Mouse (Mus musculus) cortical plate, adult 2 months (tissue): ENCODE measurements around the gene Nckap5.

Experiments
- CTCF ChIP-seq: fragments of 200-500 bp; IDR thresholded peaks from 2 replicates; pipeline ENCODE4 v1.5.1; 2011; ENCODE audit warnings: mild to moderate bottlenecking, control low read depth, low read length; ENCODE audit not compliant: insufficient read depth; ENCODE audit errors: extremely low read depth
- POLR2A ChIP-seq: fragments of 200-500 bp; IDR thresholded peaks from 2 replicates; pipeline ENCODE4 v1.6.1; 2011; ENCODE audit warnings: mild to moderate bottlenecking, low read length, control low read depth; ENCODE audit not compliant: insufficient read depth; ENCODE audit errors: extremely low read depth

GRCm38 (mm10) chr1:126155816-126156215 lies 674.8 kb downstream of the Nckap5 start:
- TF ChIP-seq POLR2A (no peak), CTCF (no peak)
